ENCODE assay signal across 9 mouse cellular contexts in genomic region chr7:137310876-137311275, GRCm38 (mm10). TPM values are rescaled to one million over a fixed set of nuclear protein-coding genes. Genes with fewer than 3 reads are reported as not detected.
DNase-seq lines count a peak whose midpoint lies in the region; ATAC-seq and TF ChIP-seq lines count a peak whose summit lies in the region.
"Had no signal": no experiment of that assay in that cellular context is flagged by ENCODE, and none has a peak within 500 bp of the region (broad histone marks: within the 10 kb centered on the region; RNA-seq: fewer than 3 reads in every experiment).

No protein-coding gene starts in this region.

- no peak overlapping the region for H3K4me3 ChIP-seq in liver, embryonic 13.5 days (replicated peaks)
- H3K4me3 ChIP-seq in liver, embryonic 12.5 days = no peak overlapping the region; the same call in 1 of the 2 replicates
- peak overlapping the region; percentile 37 for H3K4me3 ChIP-seq in forebrain, embryonic 13.5 days
- peak overlapping the region; percentile 84 for H3K4me3 ChIP-seq in limb, embryonic 14.5 days (replicated peaks; ENCODE audit: low read length)
- peak overlapping the region; percentile 34 for H3K4me3 ChIP-seq in stomach, embryonic 15.5 days (replicated peaks)
- H3K4me3 ChIP-seq: erythroblast, embryonic 14.5 days had no signal

- ATAC-seq in liver, embryonic 13.5 days (ENCODE audit: low read depth) = no peak
- ATAC-seq in liver, embryonic 12.5 days = no peak
- no peak for ATAC-seq in forebrain, embryonic 13.5 days
- no peak for ATAC-seq in limb, embryonic 14.5 days (ENCODE audit: low FRiP score, low read depth)
- no peak for ATAC-seq in stomach, embryonic 15.5 days (ENCODE audit: insufficient read depth, low FRiP score, low read depth)

- DNase-seq in liver, embryonic 13.5 days = no peak
- no peak for DNase-seq in limb, embryonic 14.5 days (ENCODE audit: low spot score)
- DNase-seq in urinary bladder, adult 18-20 months (ENCODE audit: low spot score in 2 of 2) = no peak
- DNase-seq in urinary bladder, postnatal 25 days (ENCODE audit: low spot score) = no peak
- no peak for DNase-seq in thymus, postnatal 0 days (ENCODE audit: low spot score)

- H3K9me3 ChIP-seq in liver, embryonic 13.5 days (replicated peaks) = no peaks in the 10 kb centered on the region
- H3K9me3 ChIP-seq in liver, embryonic 12.5 days (replicated peaks) = no peaks in the 10 kb centered on the region
- H3K9me3 ChIP-seq in forebrain, embryonic 13.5 days (replicated peaks) = no peaks in the 10 kb centered on the region
- H3K9me3 ChIP-seq in limb, embryonic 14.5 days (ENCODE audit: control insufficient read depth, low read length) = no peaks in the 10 kb centered on the region
- no peaks in the 10 kb centered on the region for H3K9me3 ChIP-seq in stomach, embryonic 15.5 days

- H3K4me2 ChIP-seq in liver, embryonic 13.5 days = 0 out of 2 replicates have a peak overlapping the region, but pooled peaks have one; percentile 11
- H3K4me2 ChIP-seq in liver, embryonic 12.5 days = no peak overlapping the region
- peak overlapping the region; percentile 59 for H3K4me2 ChIP-seq in forebrain, embryonic 13.5 days
- peak overlapping the region; percentile 91 for H3K4me2 ChIP-seq in limb, embryonic 14.5 days (replicated peaks; ENCODE audit: low read depth, low read length, severe bottlenecking)
- H3K4me2 ChIP-seq in stomach, embryonic 15.5 days = peak overlapping the region; percentile 53; the same call in 1 of the 2 replicates

- WGBS in liver, embryonic 13.5 days (ENCODE audit: insufficient replicate concordance) = 3% methylated on average over 11 of the region's 11 CpGs
- 6% methylated on average over 11 of the region's 11 CpGs for WGBS in liver, embryonic 12.5 days (ENCODE audit: insufficient replicate concordance)
- 1% methylated on average over 11 of the region's 11 CpGs for WGBS in forebrain, embryonic 13.5 days
- 3% methylated on average over 11 of the region's 11 CpGs for WGBS in limb, embryonic 14.5 days
- WGBS in stomach, embryonic 15.5 days = 7% methylated on average over 11 of the region's 11 CpGs

- no peak overlapping the region for H3K9ac ChIP-seq in liver, embryonic 13.5 days
- H3K9ac ChIP-seq in liver, embryonic 12.5 days = no peak overlapping the region
- peak overlapping the region; percentile 56; the same call in 1 of the 2 replicates for H3K9ac ChIP-seq in forebrain, embryonic 13.5 days
- peak overlapping the region; percentile 98 for H3K9ac ChIP-seq in limb, embryonic 14.5 days (ENCODE audit: low read depth, low read length, severe bottlenecking)
- H3K9ac ChIP-seq in stomach, embryonic 15.5 days = no peak overlapping the region

- H3K4me1 ChIP-seq in liver, embryonic 13.5 days (replicated peaks) = peaks cover 13% of the 10 kb centered on the region
- H3K4me1 ChIP-seq in liver, embryonic 12.5 days = peaks cover 24% of the 10 kb centered on the region
- H3K4me1 ChIP-seq in forebrain, embryonic 13.5 days = peaks cover 66% of the 10 kb centered on the region
- H3K4me1 ChIP-seq in limb, embryonic 14.5 days (ENCODE audit: control insufficient read depth, insufficient read depth, low read length) = peaks cover 16% of the 10 kb centered on the region
- H3K4me1 ChIP-seq in stomach, embryonic 15.5 days = peaks cover 38% of the 10 kb centered on the region

- peaks cover 98% of the 10 kb centered on the region for H3K27me3 ChIP-seq in liver, embryonic 13.5 days
- H3K27me3 ChIP-seq in liver, embryonic 12.5 days (replicated peaks) = peaks cover 97% of the 10 kb centered on the region
- peaks cover 97% of the 10 kb centered on the region for H3K27me3 ChIP-seq in forebrain, embryonic 13.5 days
- H3K27me3 ChIP-seq in limb, embryonic 14.5 days (ENCODE audit: control insufficient read depth, insufficient read depth, low read length) = peaks cover 18% of the 10 kb centered on the region
- peaks cover 84% of the 10 kb centered on the region for H3K27me3 ChIP-seq in stomach, embryonic 15.5 days (replicated peaks)

- no peak overlapping the region for H3K27ac ChIP-seq in liver, embryonic 13.5 days
- H3K27ac ChIP-seq in liver, embryonic 12.5 days = no peak overlapping the region
- no peak overlapping the region for H3K27ac ChIP-seq in forebrain, embryonic 13.5 days
- peak overlapping the region; percentile 95 for H3K27ac ChIP-seq in limb, embryonic 14.5 days (replicated peaks; ENCODE audit: low read depth, low read length)
- H3K27ac ChIP-seq in stomach, embryonic 15.5 days = no peak overlapping the region

- no peaks in the 10 kb centered on the region for H3K36me3 ChIP-seq in liver, embryonic 13.5 days
- H3K36me3 ChIP-seq in liver, embryonic 12.5 days = no peaks in the 10 kb centered on the region
- H3K36me3 ChIP-seq in forebrain, embryonic 13.5 days (ENCODE audit: poor library complexity, severe bottlenecking) = no peaks in the 10 kb centered on the region
- peaks cover 66% of the 10 kb centered on the region for H3K36me3 ChIP-seq in limb, embryonic 14.5 days (ENCODE audit: control insufficient read depth, insufficient read depth, low read length)
- no peaks in the 10 kb centered on the region for H3K36me3 ChIP-seq in stomach, embryonic 15.5 days

- no peak for TF ChIP-seq POLR2A in limb, embryonic 14.5 days (IDR thresholded peaks at IDR 0.05; ENCODE audit: borderline replicate concordance, extremely low read depth, insufficient read depth, insufficient read length)

RNA-seq across cellular contexts. Expression of gene Ebf3, which starts 3.4 kb away (rescaled TPM):
- 0.02 TPM in 2 replicates for polyA plus RNA-seq in liver, embryonic 13.5 days (2015; fragmentation: Nextera tagmentation; extraction: Ambion mirVana)
- 0.07 and 0.10 TPM in 2 replicates for polyA plus RNA-seq in liver, embryonic 12.5 days (2016; fragmentation: Nextera tagmentation; extraction: Ambion mirVana)
- polyA plus RNA-seq in forebrain, embryonic 13.5 days (2015; fragmentation: Nextera tagmentation; extraction: Ambion mirVana) = 1.1 and 2.0 TPM in 2 replicates
- polyA plus RNA-seq in limb, embryonic 14.5 days (2012; rRNA removed) = 80.3 and 93.2 TPM in 2 replicates
- polyA plus RNA-seq in limb, embryonic 14.5 days (2014; fragmentation: Nextera tagmentation; extraction: Ambion mirVana) = 15.3 and 17.8 TPM in 2 replicates
- polyA plus RNA-seq in stomach, embryonic 15.5 days (2015; fragmentation: Nextera tagmentation; extraction: Ambion mirVana) = 1.5 TPM in 2 replicates
- polyA plus RNA-seq in thymus, postnatal 0 days (2015; fragmentation: Nextera tagmentation; extraction: Ambion mirVana) = 0.30 and 0.39 TPM in 2 replicates
- polyA plus RNA-seq: erythroblast, embryonic 14.5 days had no signal

Comparison
In these comparisons a context has a peak if more than half of its experiments do, and no peak if none do; other contexts are left out.
1. H3K4me3 ChIP-seq: peak in forebrain, embryonic 13.5 days (single experiment), limb, embryonic 14.5 days (single experiment) and stomach, embryonic 15.5 days (single experiment); none in liver, embryonic 13.5 days (single experiment) and liver, embryonic 12.5 days (single experiment).
2. H3K9ac ChIP-seq: peak in forebrain, embryonic 13.5 days (single experiment) and limb, embryonic 14.5 days (single experiment); none in liver, embryonic 13.5 days (single experiment), liver, embryonic 12.5 days (single experiment) and stomach, embryonic 15.5 days (single experiment).